Mouse (Mus musculus): ENCODE measurements around the gene Cabin1. TPM values are rescaled to one million over a fixed set of nuclear protein-coding genes. Genes with fewer than 3 reads are reported as not detected.

The Cabin1 gene
- polyA plus RNA-seq, 1 experiment from 2014 or later: 50.0 TPM

- DNase-seq (no peak), ATAC-seq (ENCODE audit: insufficient read depth) (no peak)
- H3K36me3 ChIP-seq (ENCODE audit: insufficient read depth): peaks cover 76% of the 10 kb centered on the region
- TF ChIP-seq CTCF (IDR thresholded peaks at IDR 0.05; ENCODE audit: low read depth): no peak
- H3K27me3 ChIP-seq (ENCODE audit: insufficient read depth, low read length): no peaks in the 10 kb centered on the region
- no peak overlapping the region for H3K4me3 ChIP-seq (ENCODE audit: low read depth, low read length)
- 91% methylated on average over 3 of the region's 3 CpGs for WGBS
- no peak overlapping the region for H3K9ac ChIP-seq
- no peaks in the 10 kb centered on the region for H3K9me3 ChIP-seq (ENCODE audit: low read depth, low read length)
- no peaks in the 10 kb centered on the region for H3K4me1 ChIP-seq (ENCODE audit: insufficient read depth)
- no peak overlapping the region for H3K4me2 ChIP-seq
- no peak overlapping the region for H3K27ac ChIP-seq (ENCODE audit: low read depth)
These were observed 23.3 kb downstream of the Cabin1 start for GRCm38 (mm10) chr10:75740866-75741265.

DNA sequence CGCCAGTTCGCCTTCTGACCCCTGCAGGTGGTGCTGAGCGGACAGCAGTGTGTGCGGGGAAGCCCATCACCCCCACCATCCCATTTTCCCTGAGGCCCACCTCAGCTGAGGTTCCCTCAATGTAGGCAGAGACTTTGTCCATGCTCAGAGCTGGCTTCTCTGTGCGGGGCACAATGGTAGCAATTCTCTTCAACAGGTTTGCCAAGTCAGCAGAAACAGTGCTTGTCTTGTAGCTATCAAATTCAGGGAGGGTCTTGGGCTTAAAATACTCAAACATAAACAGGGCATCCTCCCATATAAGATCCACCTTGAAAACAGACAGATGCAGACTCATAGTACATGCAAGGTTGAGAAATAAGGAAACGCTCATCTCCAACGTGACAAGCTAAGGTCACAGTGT lies 38.7 kb downstream of the Cabin1 start:
- 93% methylated on average over 7 of the region's 7 CpGs for WGBS
- H3K27me3 ChIP-seq (ENCODE audit: insufficient read depth, low read length): no peaks in the 10 kb centered on the region
- H3K9ac ChIP-seq: no peak overlapping the region
- ATAC-seq (ENCODE audit: insufficient read depth) (no peak), DNase-seq (no peak)
- H3K27ac ChIP-seq (ENCODE audit: low read depth): no peak overlapping the region
- no peaks in the 10 kb centered on the region for H3K4me1 ChIP-seq (ENCODE audit: insufficient read depth)
- no peak overlapping the region for H3K4me2 ChIP-seq
- H3K9me3 ChIP-seq (ENCODE audit: low read depth, low read length): no peaks in the 10 kb centered on the region
- peaks cover 84% of the 10 kb centered on the region for H3K36me3 ChIP-seq (ENCODE audit: insufficient read depth)
- no peak for TF ChIP-seq CTCF (IDR thresholded peaks at IDR 0.05; ENCODE audit: low read depth)
- no peak overlapping the region for H3K4me3 ChIP-seq (ENCODE audit: low read depth, low read length)

- H3K36me3 ChIP-seq (ENCODE audit: insufficient read depth): peaks cover 83% of the 10 kb centered on the region
- no peak for TF ChIP-seq CTCF (IDR thresholded peaks at IDR 0.05; ENCODE audit: low read depth)
- 70% methylated on average over 5 of the region's 5 CpGs for WGBS
These were observed 43.9 kb downstream of the Cabin1 start for GRCm38 (mm10) chr10:75720215-75720614.

GRCm38 (mm10) chr10:75714795-75715194 lies 49.3 kb downstream of the Cabin1 start:
- WGBS: 76% methylated on average over 3 of the region's 3 CpGs
- DNase-seq (no peak), ATAC-seq (ENCODE audit: insufficient read depth) (no peak)
- Histone ChIP-seq H3K4me3 (ENCODE audit: low read depth, low read length) (no peak overlapping the region), H3K4me2 (no peak overlapping the region), H3K27me3 (ENCODE audit: insufficient read depth, low read length) (no peaks in the 10 kb centered on the region), H3K9ac (no peak overlapping the region), H3K27ac (ENCODE audit: low read depth) (no peak overlapping the region), H3K36me3 (ENCODE audit: insufficient read depth) (peaks cover 77% of the 10 kb centered on the region), H3K9me3 (ENCODE audit: low read depth, low read length) (no peaks in the 10 kb centered on the region), H3K4me1 (ENCODE audit: insufficient read depth) (no peaks in the 10 kb centered on the region)
- no peak for TF ChIP-seq CTCF (IDR thresholded peaks at IDR 0.05; ENCODE audit: low read depth)

More at GRCm38 (mm10) chr10:75720215-75720614, 43.9 kb downstream of the Cabin1 start:
- no peaks in the 10 kb centered on the region for H3K9me3 ChIP-seq (ENCODE audit: low read depth, low read length)
- no peaks in the 10 kb centered on the region for H3K4me1 ChIP-seq (ENCODE audit: insufficient read depth)
- no peak overlapping the region for H3K4me2 ChIP-seq
- no peak overlapping the region for H3K9ac ChIP-seq
- DNase-seq: peak; percentile 5
- H3K27ac ChIP-seq (ENCODE audit: low read depth): no peak overlapping the region
- ATAC-seq (ENCODE audit: insufficient read depth): no peak
- H3K27me3 ChIP-seq (ENCODE audit: insufficient read depth, low read length): no peaks in the 10 kb centered on the region
- no peak overlapping the region for H3K4me3 ChIP-seq (ENCODE audit: low read depth, low read length)

DNA sequence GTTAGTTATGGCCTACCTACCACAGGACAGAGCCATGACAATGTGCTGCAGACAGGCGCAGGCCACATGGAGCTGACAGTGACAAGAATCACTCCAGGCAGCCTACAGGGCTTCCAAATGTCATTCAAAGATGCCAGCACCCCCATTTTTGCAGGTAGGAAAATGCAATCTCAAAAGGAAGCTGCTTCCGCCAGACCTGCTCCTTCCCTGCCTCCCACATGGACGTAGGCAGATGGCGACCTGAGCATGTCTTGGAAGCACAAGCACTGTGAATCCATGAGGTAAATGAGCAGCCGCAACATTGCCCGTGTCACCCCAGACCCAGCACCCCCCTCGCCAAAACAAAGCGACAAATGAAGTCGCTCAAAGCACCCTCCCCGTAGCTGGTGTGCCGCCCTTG lies 51.1 kb downstream of the Cabin1 start:
- ATAC-seq (ENCODE audit: insufficient read depth): no peak
- Histone ChIP-seq H3K27me3 (ENCODE audit: insufficient read depth, low read length) (no peaks in the 10 kb centered on the region), H3K27ac (ENCODE audit: low read depth) (no peak overlapping the region), H3K4me1 (ENCODE audit: insufficient read depth) (no peaks in the 10 kb centered on the region), H3K36me3 (ENCODE audit: insufficient read depth) (peaks cover 79% of the 10 kb centered on the region), H3K9me3 (ENCODE audit: low read depth, low read length) (no peaks in the 10 kb centered on the region), H3K4me3 (ENCODE audit: low read depth, low read length) (no peak overlapping the region), H3K4me2 (no peak overlapping the region), H3K9ac (no peak overlapping the region)
- no peak for TF ChIP-seq CTCF (IDR thresholded peaks at IDR 0.05; ENCODE audit: low read depth)
- no peak for DNase-seq
- 80% methylated on average over 11 of the region's 11 CpGs for WGBS

GRCm38 (mm10) chr10:75710210-75710609 lies 53.9 kb downstream of the Cabin1 start:
- peaks cover 65% of the 10 kb centered on the region for H3K36me3 ChIP-seq (ENCODE audit: insufficient read depth)

DNA sequence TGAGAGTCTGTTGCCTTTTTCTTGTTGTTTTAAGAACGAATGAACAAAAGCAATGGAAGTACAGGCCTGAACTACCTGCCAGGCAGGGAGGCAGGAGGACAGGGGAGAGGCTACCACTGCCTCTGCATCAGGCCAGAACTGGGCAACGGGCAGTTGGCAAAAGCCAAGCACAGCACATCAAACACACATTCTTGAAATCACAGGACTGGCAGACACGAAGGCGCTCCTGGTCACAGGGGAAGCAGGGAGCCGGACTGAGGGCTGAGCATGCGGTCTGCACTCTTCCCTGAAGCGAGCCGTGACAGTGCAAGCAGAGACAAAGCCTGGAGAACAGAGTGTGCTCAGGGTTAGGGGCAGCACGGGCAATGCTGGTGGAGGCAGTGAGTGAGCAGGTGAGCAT lies 54.9 kb downstream of the Cabin1 start:
- H3K27ac ChIP-seq (ENCODE audit: low read depth): no peak overlapping the region
- no peak overlapping the region for H3K4me3 ChIP-seq (ENCODE audit: low read depth, low read length)
- no peak for DNase-seq
- no peak overlapping the region for H3K9ac ChIP-seq
- no peak overlapping the region for H3K4me2 ChIP-seq
- no peaks in the 10 kb centered on the region for H3K9me3 ChIP-seq (ENCODE audit: low read depth, low read length)
- no peak for TF ChIP-seq CTCF (IDR thresholded peaks at IDR 0.05; ENCODE audit: low read depth)
- H3K36me3 ChIP-seq (ENCODE audit: insufficient read depth): peaks cover 60% of the 10 kb centered on the region
- 81% methylated on average over 9 of the region's 9 CpGs for WGBS
- no peak for ATAC-seq (ENCODE audit: insufficient read depth)
- H3K27me3 ChIP-seq (ENCODE audit: insufficient read depth, low read length): no peaks in the 10 kb centered on the region
- H3K4me1 ChIP-seq (ENCODE audit: insufficient read depth): no peaks in the 10 kb centered on the region

More at GRCm38 (mm10) chr10:75710210-75710609, 53.9 kb downstream of the Cabin1 start:
- Histone ChIP-seq H3K4me3 (ENCODE audit: low read depth, low read length) (no peak overlapping the region), H3K9me3 (ENCODE audit: low read depth, low read length) (no peaks in the 10 kb centered on the region), H3K4me1 (ENCODE audit: insufficient read depth) (no peaks in the 10 kb centered on the region), H3K27ac (ENCODE audit: low read depth) (no peak overlapping the region), H3K9ac (no peak overlapping the region), H3K27me3 (ENCODE audit: insufficient read depth, low read length) (no peaks in the 10 kb centered on the region), H3K4me2 (no peak overlapping the region)
- DNase-seq: no peak
- WGBS: 80% methylated on average over 2 of the region's 2 CpGs
- ATAC-seq (ENCODE audit: insufficient read depth): no peak
- no peak for TF ChIP-seq CTCF (IDR thresholded peaks at IDR 0.05; ENCODE audit: low read depth)

DNA sequence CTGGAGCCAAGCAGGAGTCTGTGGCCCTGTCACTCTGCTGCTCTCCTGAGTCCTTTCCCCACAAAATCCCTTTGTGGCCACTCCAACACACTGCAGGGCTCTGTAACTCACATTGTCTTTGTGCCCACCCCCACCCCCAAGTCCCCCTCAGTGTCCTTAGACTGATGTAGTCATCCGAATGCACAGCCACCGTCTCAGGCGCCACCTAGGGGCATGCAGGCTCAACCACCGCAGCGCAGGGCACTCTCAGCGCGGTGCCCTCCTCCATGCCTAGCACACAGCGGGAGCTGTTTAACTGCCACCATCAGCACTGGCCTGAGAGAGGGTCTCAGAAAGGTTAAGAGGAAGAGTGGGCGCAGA lies 55.5 kb downstream of the Cabin1 start:
- Histone ChIP-seq H3K4me1 (ENCODE audit: insufficient read depth) (no peaks in the 10 kb centered on the region), H3K27ac (ENCODE audit: low read depth) (no peak overlapping the region), H3K9me3 (ENCODE audit: low read depth, low read length) (no peaks in the 10 kb centered on the region), H3K4me2 (no peak overlapping the region), H3K4me3 (ENCODE audit: low read depth, low read length) (no peak overlapping the region), H3K27me3 (ENCODE audit: insufficient read depth, low read length) (no peaks in the 10 kb centered on the region), H3K36me3 (ENCODE audit: insufficient read depth) (peaks cover 56% of the 10 kb centered on the region), H3K9ac (no peak overlapping the region)
- DNase-seq (peak; percentile 49), ATAC-seq (ENCODE audit: insufficient read depth) (peak; percentile 73; the same call in 1 of the 2 replicates)
- WGBS: 47% methylated on average over 9 of the region's 9 CpGs
- TF ChIP-seq CTCF (IDR thresholded peaks at IDR 0.05; ENCODE audit: low read depth): peak; percentile 77
